Mouse (Mus musculus): ENCODE data around the gene Rsad2. TPM values are rescaled to one million over a fixed set of nuclear protein-coding genes. Genes with fewer than 3 reads are reported as not detected.
"Not testable (repeated sequence)": the region's sequence is repeated elsewhere in the genome, so short reads cannot be mapped to it uniquely, and the experiment has no call there.

The Rsad2 gene
- polyA plus RNA-seq, 1 experiment from 2014 or later: 0.75 TPM

- Histone ChIP-seq H3K4me3 (no peak overlapping the region), H3K27me3 (replicated peaks) (no peaks in the 10 kb centered on the region), H3K9ac (no peak overlapping the region), H3K27ac (no peak overlapping the region), H3K36me3 (no peaks in the 10 kb centered on the region), H3K9me3 (replicated peaks) (no peaks in the 10 kb centered on the region), H3K4me1 (no peaks in the 10 kb centered on the region), H3K4me2 (no peak overlapping the region)
- no peak for ATAC-seq
- 62% methylated on average over 3 of the region's 3 CpGs for WGBS (ENCODE audit: insufficient replicate concordance)
These were observed 16.9 kb downstream of the Rsad2 start for GRCm38 (mm10) chr12:26439366-26439765.

- H3K36me3 ChIP-seq: no peaks in the 10 kb centered on the region
- no peaks in the 10 kb centered on the region for H3K27me3 ChIP-seq (replicated peaks)
- H3K9ac ChIP-seq: no peak overlapping the region
- no peak overlapping the region for H3K4me2 ChIP-seq
- 57% methylated on average over 3 of the region's 3 CpGs for WGBS (ENCODE audit: insufficient replicate concordance)
- no peaks in the 10 kb centered on the region for H3K4me1 ChIP-seq
- H3K9me3 ChIP-seq (replicated peaks): no peaks in the 10 kb centered on the region
- ATAC-seq: no peak
- no peak overlapping the region for H3K27ac ChIP-seq
- no peak overlapping the region for H3K4me3 ChIP-seq
These were observed 18.3 kb downstream of the Rsad2 start for GRCm38 (mm10) chr12:26437950-26438349.

- WGBS (ENCODE audit: insufficient replicate concordance): 61% methylated on average over 4 of the region's 4 CpGs
- no peak overlapping the region for H3K9ac ChIP-seq
These were observed 19.9 kb downstream of the Rsad2 start for GRCm38 (mm10) chr12:26436334-26436733.

GRCm38 (mm10) chr12:26428771-26429170 is 27.5 kb downstream of the Rsad2 start:
- not testable (repeated sequence) for H3K9ac ChIP-seq; H3K27me3 ChIP-seq (replicated peaks); ATAC-seq; H3K9me3 ChIP-seq (replicated peaks); H3K36me3 ChIP-seq; H3K4me2 ChIP-seq; H3K4me1 ChIP-seq; H3K27ac ChIP-seq; H3K4me3 ChIP-seq
- 49% methylated on average over 2 of the region's 2 CpGs for WGBS (ENCODE audit: insufficient replicate concordance)

More at GRCm38 (mm10) chr12:26436334-26436733, 19.9 kb downstream of the Rsad2 start:
- Histone ChIP-seq H3K36me3 (no peaks in the 10 kb centered on the region), H3K4me3 (no peak overlapping the region), H3K4me1 (no peaks in the 10 kb centered on the region), H3K27ac (no peak overlapping the region), H3K9me3 (replicated peaks) (no peaks in the 10 kb centered on the region), H3K27me3 (replicated peaks) (no peaks in the 10 kb centered on the region), H3K4me2 (no peak overlapping the region)
- no peak for ATAC-seq

- H3K36me3 ChIP-seq: no peaks in the 10 kb centered on the region
- no peak overlapping the region for H3K4me3 ChIP-seq
- H3K4me2 ChIP-seq: no peak overlapping the region
- no peaks in the 10 kb centered on the region for H3K9me3 ChIP-seq (replicated peaks)
- H3K9ac ChIP-seq: no peak overlapping the region
- H3K27ac ChIP-seq: no peak overlapping the region
- H3K4me1 ChIP-seq: no peaks in the 10 kb centered on the region
- no peak for ATAC-seq
- WGBS (ENCODE audit: insufficient replicate concordance): 84% methylated on average over 2 of the region's 2 CpGs
- H3K27me3 ChIP-seq (replicated peaks): no peaks in the 10 kb centered on the region
These were observed 31.4 kb downstream of the Rsad2 start for GRCm38 (mm10) chr12:26424841-26425240.

- Histone ChIP-seq H3K4me1 (no peaks in the 10 kb centered on the region), H3K36me3 (no peaks in the 10 kb centered on the region), H3K9me3 (replicated peaks) (no peaks in the 10 kb centered on the region), H3K4me2 (no peak overlapping the region), H3K27me3 (replicated peaks) (peaks cover 20% of the 10 kb centered on the region), H3K4me3 (no peak overlapping the region), H3K9ac (no peak overlapping the region), H3K27ac (no peak overlapping the region)
- 37% methylated on average over 4 of the region's 4 CpGs for WGBS (ENCODE audit: insufficient replicate concordance)
- ATAC-seq: no peak
These were observed 37.9 kb downstream of the Rsad2 start for GRCm38 (mm10) chr12:26418322-26418721.

- no peaks in the 10 kb centered on the region for H3K4me1 ChIP-seq
- no peaks in the 10 kb centered on the region for H3K36me3 ChIP-seq
- H3K27ac ChIP-seq: no peak overlapping the region
- ATAC-seq: no peak
- 64% methylated on average over 7 of the region's 7 CpGs for WGBS (ENCODE audit: insufficient replicate concordance)
- H3K9me3 ChIP-seq (replicated peaks): no peaks in the 10 kb centered on the region
- H3K27me3 ChIP-seq (replicated peaks): peaks cover 33% of the 10 kb centered on the region
- H3K9ac ChIP-seq: no peak overlapping the region
- no peak overlapping the region for H3K4me2 ChIP-seq
- no peak overlapping the region for H3K4me3 ChIP-seq
These were observed 39.5 kb downstream of the Rsad2 start for GRCm38 (mm10) chr12:26416636-26417295.

- Histone ChIP-seq H3K27me3 (replicated peaks) (peaks cover 33% of the 10 kb centered on the region), H3K9ac (peak within 1 kb of the TSS; percentile 64), H3K4me3 (peak within 1 kb of the TSS; percentile 68), H3K36me3 (no peaks in the 10 kb centered on the region), H3K9me3 (replicated peaks) (no peaks in the 10 kb centered on the region), H3K27ac (no peak within 1 kb of the TSS), H3K4me1 (no peaks in the 10 kb centered on the region), H3K4me2 (peak within 1 kb of the TSS; percentile 88)
- ATAC-seq: peak; percentile 75
- 2% methylated on average over 45 of the region's 45 CpGs for WGBS (ENCODE audit: insufficient replicate concordance)
These were observed 41.0 kb downstream of the Rsad2 start, which contains the start of gene Rnf144a for GRCm38 (mm10) chr12:26415104-26415771. Rnf144a (minus strand) TSS chr12:26415254.

- peaks cover 33% of the 10 kb centered on the region for H3K27me3 ChIP-seq (replicated peaks)
These were observed 41.7 kb downstream of the Rsad2 start for GRCm38 (mm10) chr12:26414451-26415103.

GRCm38 (mm10) chr12:26413961-26414411 is 42.3 kb downstream of the Rsad2 start:
- H3K4me2 ChIP-seq: peak overlapping the region; percentile 88
- H3K36me3 ChIP-seq: no peaks in the 10 kb centered on the region
- H3K9me3 ChIP-seq (replicated peaks): no peaks in the 10 kb centered on the region
- H3K4me3 ChIP-seq: peak overlapping the region; percentile 68
- WGBS (ENCODE audit: insufficient replicate concordance): 41% methylated on average over 8 of the region's 8 CpGs
- no peak for ATAC-seq
- H3K9ac ChIP-seq: no peak overlapping the region
- peaks cover 33% of the 10 kb centered on the region for H3K27me3 ChIP-seq (replicated peaks)
- H3K4me1 ChIP-seq: 0 out of 2 replicates have a peak, but pooled peaks cover 6% of the 10 kb centered on the region
- H3K27ac ChIP-seq: no peak overlapping the region

More at GRCm38 (mm10) chr12:26414451-26415103, 41.7 kb downstream of the Rsad2 start:
- peak overlapping the region; percentile 88 for H3K4me2 ChIP-seq
- H3K36me3 ChIP-seq: no peaks in the 10 kb centered on the region
- no peaks in the 10 kb centered on the region for H3K9me3 ChIP-seq (replicated peaks)
- H3K4me1 ChIP-seq: 0 out of 2 replicates have a peak, but pooled peaks cover 6% of the 10 kb centered on the region
- WGBS (ENCODE audit: insufficient replicate concordance): under 1% methylated on average over 64 of the region's 64 CpGs
- H3K27ac ChIP-seq: no peak overlapping the region
- ATAC-seq: peak; percentile 43
- peak overlapping the region; percentile 64 for H3K9ac ChIP-seq
- H3K4me3 ChIP-seq: peak overlapping the region; percentile 68

GRCm38 (mm10) chr12:26412802-26413201 is 43.5 kb downstream of the Rsad2 start:
- H3K27ac ChIP-seq: no peak overlapping the region
- peaks cover 33% of the 10 kb centered on the region for H3K27me3 ChIP-seq (replicated peaks)
- H3K4me3 ChIP-seq: no peak overlapping the region
- 77% methylated on average over 6 of the region's 6 CpGs for WGBS (ENCODE audit: insufficient replicate concordance)
- H3K4me1 ChIP-seq: 0 out of 2 replicates have a peak, but pooled peaks cover 6% of the 10 kb centered on the region
- no peaks in the 10 kb centered on the region for H3K36me3 ChIP-seq
- ATAC-seq: no peak
- no peak overlapping the region for H3K4me2 ChIP-seq
- no peak overlapping the region for H3K9ac ChIP-seq
- no peaks in the 10 kb centered on the region for H3K9me3 ChIP-seq (replicated peaks)
